Mouse (Mus musculus) kidney, adult 11 months (tissue): Measurements from ENCODE around the gene Pbrm1.

Experiments
- DNase-seq: peaks from one replicate; pipeline ENCODE4 v3.0.0; 2022

Gene Pbrm1

GRCm38 (mm10) chr14:31169508-31169907, 150.6 kb downstream of the Pbrm1 start:
- DNase-seq, result no peak

GRCm38 (mm10) chr14:31170963-31171362, 152.0 kb downstream of the Pbrm1 start:
- no peak for DNase-seq
